In the genomic region with DNA sequence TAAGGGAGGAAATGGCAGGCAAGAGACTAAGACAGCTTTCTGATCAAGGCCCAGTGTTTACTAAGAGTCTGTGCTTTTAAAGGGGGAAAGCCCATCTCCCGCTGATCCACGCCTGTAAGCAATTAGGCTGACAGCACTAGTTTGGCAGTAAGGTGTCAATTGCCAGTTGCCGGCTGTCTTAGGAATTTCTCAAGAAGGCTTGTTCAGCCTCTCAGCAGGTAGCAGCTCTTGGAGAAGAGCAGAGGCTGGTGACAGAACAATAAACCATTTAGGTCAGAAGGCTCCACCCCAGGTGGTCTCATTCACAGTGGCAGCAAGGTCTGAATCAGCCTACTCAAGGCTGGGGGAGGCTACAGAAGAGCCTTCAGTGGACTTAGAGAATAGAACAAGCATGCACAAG, we compare ENCODE assay signal across 14 mouse cellular contexts. TPM values are rescaled to one million over a fixed set of nuclear protein-coding genes. Genes with fewer than 3 reads are reported as not detected.
DNase-seq lines count a peak whose midpoint lies in the region; ATAC-seq and TF ChIP-seq lines count a peak whose summit lies in the region.
"Had no signal": no experiment of that assay in that cellular context is flagged by ENCODE, and none has a peak within 500 bp of the region (broad histone marks: within the 10 kb centered on the region; RNA-seq: fewer than 3 reads in every experiment).

No protein-coding gene starts in this region.

- no peak for TF ChIP-seq CTCF in midbrain, postnatal 0 days (IDR thresholded peaks at IDR 0.05)
- no peak for TF ChIP-seq CTCF in intestine, postnatal 0 days (IDR thresholded peaks at IDR 0.05; ENCODE audit: low read depth)

- no peaks in the 10 kb centered on the region for H3K9me3 ChIP-seq in midbrain, embryonic 10.5 days (replicated peaks)
- H3K9me3 ChIP-seq in midbrain, postnatal 0 days (ENCODE audit: low read length) = no peaks in the 10 kb centered on the region
- H3K9me3 ChIP-seq in embryonic facial prominence, embryonic 10.5 days = no peaks in the 10 kb centered on the region
- no peaks in the 10 kb centered on the region for H3K9me3 ChIP-seq in intestine, postnatal 0 days (ENCODE audit: control insufficient read depth)

- no peak overlapping the region for H3K9ac ChIP-seq in midbrain, postnatal 0 days (replicated peaks; ENCODE audit: low read length, poor library complexity, severe bottlenecking)
- H3K9ac ChIP-seq in intestine, postnatal 0 days (ENCODE audit: low read depth, low read length) = no peak overlapping the region

- no peak overlapping the region for H3K4me2 ChIP-seq in midbrain, postnatal 0 days (ENCODE audit: low read depth, low read length, poor library complexity, severe bottlenecking)
- H3K4me2 ChIP-seq in intestine, postnatal 0 days (replicated peaks; ENCODE audit: low read depth) = no peak overlapping the region
- H3K4me2 ChIP-seq: liver, embryonic 11.5 days had no signal

- WGBS in midbrain, embryonic 10.5 days = 6% methylated on average over 3 of the region's 3 CpGs
- WGBS in midbrain, postnatal 0 days = 18% methylated on average over 3 of the region's 3 CpGs
- WGBS in embryonic facial prominence, embryonic 10.5 days = 9% methylated on average over 3 of the region's 3 CpGs
- WGBS in intestine, postnatal 0 days = 70% methylated on average over 3 of the region's 3 CpGs

- H3K27ac ChIP-seq in midbrain, embryonic 10.5 days (replicated peaks) = no peak overlapping the region
- no peak overlapping the region for H3K27ac ChIP-seq in midbrain, postnatal 0 days (ENCODE audit: low read depth, low read length)
- H3K27ac ChIP-seq in embryonic facial prominence, embryonic 10.5 days (replicated peaks) = no peak overlapping the region
- no peak overlapping the region for H3K27ac ChIP-seq in intestine, postnatal 0 days (ENCODE audit: low read depth, low read length)
- H3K27ac ChIP-seq: stomach, postnatal 0 days had no signal

- H3K4me1 ChIP-seq in midbrain, embryonic 10.5 days = peaks cover 8% of the 10 kb centered on the region
- H3K4me1 ChIP-seq in midbrain, postnatal 0 days (ENCODE audit: insufficient read depth, low read length) = no peaks in the 10 kb centered on the region
- peaks cover 7% of the 10 kb centered on the region for H3K4me1 ChIP-seq in embryonic facial prominence, embryonic 10.5 days
- no peaks in the 10 kb centered on the region for H3K4me1 ChIP-seq in intestine, postnatal 0 days (replicated peaks; ENCODE audit: control insufficient read depth, insufficient read depth, low read length)

- H3K4me3 ChIP-seq in midbrain, embryonic 10.5 days = no peak overlapping the region
- no peak overlapping the region for H3K4me3 ChIP-seq in midbrain, postnatal 0 days (ENCODE audit: low read depth, low read length)
- no peak overlapping the region for H3K4me3 ChIP-seq in embryonic facial prominence, embryonic 10.5 days
- H3K4me3 ChIP-seq in intestine, postnatal 0 days (ENCODE audit: low read depth, low read length) = no peak overlapping the region

- H3K36me3 ChIP-seq in midbrain, embryonic 10.5 days = peaks cover 90% of the 10 kb centered on the region
- peaks cover 23% of the 10 kb centered on the region for H3K36me3 ChIP-seq in midbrain, postnatal 0 days (ENCODE audit: insufficient read depth, low read length)
- peaks cover 90% of the 10 kb centered on the region for H3K36me3 ChIP-seq in embryonic facial prominence, embryonic 10.5 days (replicated peaks)
- H3K36me3 ChIP-seq in intestine, postnatal 0 days (ENCODE audit: control insufficient read depth, insufficient read depth) = peaks cover 59% of the 10 kb centered on the region

- no peak for ATAC-seq in midbrain, postnatal 0 days (ENCODE audit: low FRiP score)
- ATAC-seq in intestine, postnatal 0 days = no peak

- H3K27me3 ChIP-seq in midbrain, embryonic 10.5 days (ENCODE audit: low read depth, poor library complexity, severe bottlenecking) = no peaks in the 10 kb centered on the region
- H3K27me3 ChIP-seq in midbrain, postnatal 0 days (ENCODE audit: insufficient read depth, low read length) = no peaks in the 10 kb centered on the region
- H3K27me3 ChIP-seq in embryonic facial prominence, embryonic 10.5 days (replicated peaks; ENCODE audit: low read depth, poor library complexity, severe bottlenecking) = 0 out of 2 replicates have a peak, but pooled peaks cover 3% of the 10 kb centered on the region
- H3K27me3 ChIP-seq in intestine, postnatal 0 days (replicated peaks; ENCODE audit: control insufficient read depth, insufficient read depth, low read length) = no peaks in the 10 kb centered on the region
- H3K27me3 ChIP-seq: CH12.LX had no signal

- DNase-seq in cerebellum, adult 11-12 months = peak; percentile 8
- DNase-seq in cerebellum, postnatal 36 days = no peak
- DNase-seq in midbrain, embryonic 10.5 days (ENCODE audit: low spot score) = peak; percentile 46
- DNase-seq in midbrain, postnatal 0 days (ENCODE audit: low spot score) = no peak
- DNase-seq in embryonic facial prominence, embryonic 10.5 days (ENCODE audit: low spot score) = peak; percentile 43
- DNase-seq in retina, embryonic 14.5 days (ENCODE audit: low spot score) = peak; percentile 54
- no peak for DNase-seq in thymus, postnatal 36 days
- DNase-seq: adrenal gland, postnatal 36 days; gastrocnemius, postnatal 36 days; thymus, postnatal 4 days had no signal

RNA-seq across cellular contexts. Expression of a gene that starts 25.0 kb away (rescaled TPM):
- 44.0 and 47.1 TPM in 2 replicates for polyA plus RNA-seq in midbrain, embryonic 10.5 days (2016; fragmentation: Nextera tagmentation; extraction: Ambion mirVana)
- 41.7 and 59.8 TPM in 2 replicates for total RNA-seq in midbrain, postnatal 0 days (2014; rRNA removed)
- polyA plus RNA-seq in midbrain, postnatal 0 days (2015; fragmentation: Nextera tagmentation; extraction: Ambion mirVana) = 35.1 and 35.4 TPM in 2 replicates
- polyA plus RNA-seq in embryonic facial prominence, embryonic 10.5 days (2016; fragmentation: Nextera tagmentation; extraction: Ambion mirVana) = 44.0 and 44.4 TPM in 2 replicates
- 37.3 and 42.6 TPM in 2 replicates for polyA plus RNA-seq in intestine, postnatal 0 days (2015; fragmentation: Nextera tagmentation; extraction: Ambion mirVana)

Comparison
In these comparisons a context has a peak if more than half of its experiments do, and no peak if none do; other contexts are left out.
1. DNase-seq: peak in cerebellum, adult 11-12 months (single experiment), midbrain, embryonic 10.5 days (single experiment), embryonic facial prominence, embryonic 10.5 days (single experiment) and retina, embryonic 14.5 days (single experiment); none in cerebellum, postnatal 36 days (0 of 2), midbrain, postnatal 0 days (single experiment) and thymus, postnatal 36 days (0 of 2).